Mouse (Mus musculus): Measurements from ENCODE around the gene Slc35a3.

The Slc35a3 gene

DNA sequence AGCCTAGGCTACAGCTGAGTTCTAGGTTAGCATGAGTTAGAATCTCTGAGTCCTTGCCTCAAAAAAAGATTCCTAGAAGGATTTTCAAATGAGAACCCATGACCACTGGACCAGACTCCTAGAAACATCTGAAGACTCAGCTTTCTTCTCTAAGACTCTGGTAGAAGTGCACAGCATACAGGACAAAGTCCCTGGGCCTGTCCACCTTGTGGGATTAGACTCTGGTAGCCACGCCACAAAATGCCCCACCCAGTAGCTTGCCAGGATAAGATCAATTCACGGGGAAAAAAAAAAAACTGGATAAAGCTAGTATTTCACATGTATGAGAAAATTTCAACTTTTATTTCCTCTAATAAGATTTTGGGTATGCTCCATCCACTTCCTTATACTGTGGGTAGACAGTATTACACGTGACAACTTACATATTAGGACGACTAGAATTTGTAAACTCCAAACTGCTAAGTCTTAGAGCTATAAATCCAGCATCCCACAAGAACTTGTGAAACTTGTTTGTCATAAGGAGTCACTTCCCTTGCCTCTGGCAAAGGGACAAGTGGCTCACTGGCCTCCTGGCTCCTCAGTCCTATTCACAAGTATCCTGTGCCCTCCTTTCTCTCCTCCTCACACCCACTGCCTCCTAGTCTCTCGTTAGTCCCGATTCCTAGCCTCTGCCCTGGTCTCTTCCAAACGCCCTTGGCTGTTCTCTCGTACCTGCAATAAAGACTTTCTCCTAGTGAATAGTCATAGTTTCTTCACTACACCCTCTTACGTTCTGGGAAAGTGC lies 74.7 kb downstream of the Slc35a3 start:
- no peak for DNase-seq

DNA sequence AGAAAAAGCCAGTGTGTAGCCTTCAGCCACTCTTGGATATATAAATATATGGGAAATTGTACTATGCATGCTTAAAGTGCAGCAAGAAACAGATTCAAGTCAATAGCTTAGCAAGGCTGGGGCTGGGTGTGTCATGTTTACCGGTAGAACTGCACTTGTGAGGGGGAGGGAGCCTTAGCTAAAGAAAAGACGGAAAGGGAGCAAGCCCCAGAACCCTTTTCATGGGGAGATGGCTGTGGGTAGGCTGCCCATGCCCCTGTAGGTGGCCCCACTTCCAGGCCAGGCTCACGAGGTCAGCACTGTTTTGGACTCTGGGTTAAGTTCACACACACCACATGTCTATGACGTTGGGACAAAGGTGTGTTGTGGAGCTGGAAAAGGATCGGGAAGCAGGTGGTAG lies 76.8 kb downstream of the Slc35a3 start:
- no peak for DNase-seq

DNA sequence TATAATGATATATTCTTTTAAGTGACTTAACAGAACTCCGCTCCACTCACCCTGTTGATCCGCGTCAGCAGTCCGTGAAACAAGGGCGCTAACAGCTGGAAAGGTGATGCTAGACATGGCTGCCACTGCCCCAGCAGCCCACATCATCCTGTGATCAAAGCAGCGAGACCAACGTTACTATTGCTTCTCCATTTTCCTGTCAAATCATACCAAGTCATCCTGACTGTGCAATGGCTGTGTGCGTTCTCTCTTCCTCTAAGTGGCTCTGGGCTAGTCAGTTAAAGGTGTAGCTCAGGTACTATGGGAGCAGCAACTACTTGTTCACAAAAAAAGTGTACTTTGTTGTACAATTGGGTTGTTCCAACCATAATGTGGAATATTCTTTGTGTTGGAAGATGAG lies 77.8 kb downstream of the Slc35a3 start:
- DNase-seq = no peak

DNA sequence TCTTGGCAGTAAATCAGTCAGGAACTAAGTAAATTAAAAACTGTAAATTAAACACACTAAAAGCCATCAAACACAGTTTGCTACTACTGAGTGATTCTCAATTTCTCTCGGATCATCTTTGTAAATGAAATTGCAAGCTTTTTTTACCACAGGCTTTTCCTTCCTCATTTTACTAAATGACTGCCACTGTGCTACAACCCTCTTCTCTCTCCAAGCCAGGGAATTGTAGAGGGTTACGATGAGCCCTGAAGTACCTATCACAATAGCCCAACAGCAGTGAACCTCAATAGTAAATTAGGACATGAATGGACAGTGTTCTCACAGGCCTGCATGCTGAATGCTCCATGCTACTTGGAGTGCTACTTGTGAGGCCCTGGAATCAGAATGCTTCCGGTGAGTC lies 78.5 kb downstream of the Slc35a3 start:
- DNase-seq = no peak

DNA sequence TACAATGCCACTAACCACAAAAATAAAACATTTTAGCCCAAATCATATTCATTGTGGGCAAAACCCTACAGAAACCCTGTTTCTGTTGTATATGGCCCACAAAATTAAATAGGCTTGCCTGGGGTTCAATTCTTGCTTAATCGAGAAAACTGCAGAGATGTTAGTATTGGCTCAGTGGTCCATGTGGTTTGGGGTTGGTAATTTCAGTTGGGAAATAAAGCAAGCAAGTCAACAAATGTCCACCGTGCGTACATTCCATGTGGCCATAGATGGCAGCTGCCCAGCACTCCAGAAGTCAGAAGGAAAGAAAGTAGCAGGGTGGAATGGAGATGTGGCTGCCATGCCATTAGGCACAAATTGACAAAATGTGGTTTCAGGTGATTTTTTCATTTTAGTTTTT lies 79.7 kb downstream of the Slc35a3 start:
- no peak for DNase-seq

DNA sequence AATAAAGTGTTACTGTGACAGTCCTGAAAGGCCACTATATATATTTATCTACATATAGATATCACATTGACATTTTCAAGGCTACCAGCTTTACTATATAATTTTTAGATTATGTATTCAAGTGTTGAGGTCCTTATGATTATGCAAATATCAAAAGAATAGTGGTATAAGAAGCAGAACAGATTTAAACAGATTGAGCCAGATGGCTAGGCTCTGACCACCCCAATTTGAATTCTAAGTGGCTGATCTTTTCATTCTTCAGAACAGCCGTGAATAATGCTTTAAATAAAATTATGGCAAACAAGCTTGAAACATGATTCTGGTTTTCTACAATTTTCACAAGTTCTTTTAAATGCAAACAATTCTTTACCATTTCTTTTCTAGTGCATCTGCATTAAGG lies 81.2 kb downstream of the Slc35a3 start:
- no peak for DNase-seq

DNA sequence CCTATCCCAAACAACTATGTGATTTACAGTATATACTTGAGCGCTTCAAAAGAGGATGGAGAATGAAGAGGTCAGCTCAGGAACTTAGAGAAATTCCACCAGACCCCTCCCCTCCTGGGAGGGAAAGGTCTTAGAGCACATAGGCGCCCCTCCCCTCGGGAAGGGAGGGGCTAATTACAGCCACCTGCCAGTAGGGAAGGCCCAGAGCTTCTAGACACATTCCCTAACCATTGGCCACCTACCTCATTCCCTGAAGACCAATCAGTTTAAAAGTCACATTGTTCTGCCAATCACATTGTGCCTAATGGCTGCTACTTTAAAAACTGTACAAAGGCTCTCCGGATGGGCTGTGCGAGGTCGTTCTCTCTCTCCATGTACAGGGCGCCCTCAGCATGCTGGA lies 90.0 kb downstream of the Slc35a3 start:
- DNase-seq = no peak

DNA sequence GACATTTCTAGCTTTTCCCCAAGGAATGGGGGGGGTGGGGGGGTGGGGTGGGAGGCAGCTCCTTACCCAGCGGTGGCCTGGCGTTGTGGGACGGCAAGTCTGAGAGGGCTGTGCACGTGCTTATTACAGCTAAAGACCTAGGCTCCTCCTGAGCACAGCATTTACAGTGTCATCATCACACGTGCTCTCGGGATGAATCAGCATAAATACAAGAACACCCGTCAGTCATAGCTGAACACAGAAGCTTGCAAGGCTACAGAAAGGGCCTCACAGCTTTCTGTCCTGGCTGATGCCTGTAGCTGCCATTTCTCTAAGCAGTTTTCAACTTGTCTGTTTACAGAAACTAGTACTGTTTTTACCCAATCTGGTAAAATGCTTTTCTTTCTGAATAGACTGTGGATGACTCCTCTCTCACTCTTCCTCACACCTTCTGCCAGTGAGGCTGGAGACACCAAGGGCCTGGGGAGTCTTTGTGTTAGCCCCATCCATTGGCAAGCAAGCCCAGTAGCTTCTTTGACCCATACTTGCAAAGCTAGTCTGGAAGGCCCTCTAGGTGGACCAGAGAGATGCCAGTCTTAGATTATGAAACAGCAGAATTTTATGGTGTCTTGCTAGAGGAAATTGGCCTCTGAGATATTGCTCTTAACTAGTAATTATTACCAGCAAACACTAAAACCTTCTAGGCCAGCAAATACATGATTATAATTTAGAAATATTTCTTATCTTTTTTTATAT lies 91.8 kb downstream of the Slc35a3 start:
- no peak for DNase-seq
